Mouse (Mus musculus): ENCODE data around the gene Hipk1. TPM values are rescaled to one million over a fixed set of nuclear protein-coding genes. Genes with fewer than 3 reads are reported as not detected.
A peak's percentile ranks its signal among the peaks of the same experiment; 100 is the strongest.
"Not testable (repeated sequence)": the region's sequence is repeated elsewhere in the genome, so short reads cannot be mapped to it uniquely, and the experiment has no call there.

Hipk1 gene
- polyA plus RNA-seq, 1 experiment from 2014 or later: 12.3 TPM

DNA sequence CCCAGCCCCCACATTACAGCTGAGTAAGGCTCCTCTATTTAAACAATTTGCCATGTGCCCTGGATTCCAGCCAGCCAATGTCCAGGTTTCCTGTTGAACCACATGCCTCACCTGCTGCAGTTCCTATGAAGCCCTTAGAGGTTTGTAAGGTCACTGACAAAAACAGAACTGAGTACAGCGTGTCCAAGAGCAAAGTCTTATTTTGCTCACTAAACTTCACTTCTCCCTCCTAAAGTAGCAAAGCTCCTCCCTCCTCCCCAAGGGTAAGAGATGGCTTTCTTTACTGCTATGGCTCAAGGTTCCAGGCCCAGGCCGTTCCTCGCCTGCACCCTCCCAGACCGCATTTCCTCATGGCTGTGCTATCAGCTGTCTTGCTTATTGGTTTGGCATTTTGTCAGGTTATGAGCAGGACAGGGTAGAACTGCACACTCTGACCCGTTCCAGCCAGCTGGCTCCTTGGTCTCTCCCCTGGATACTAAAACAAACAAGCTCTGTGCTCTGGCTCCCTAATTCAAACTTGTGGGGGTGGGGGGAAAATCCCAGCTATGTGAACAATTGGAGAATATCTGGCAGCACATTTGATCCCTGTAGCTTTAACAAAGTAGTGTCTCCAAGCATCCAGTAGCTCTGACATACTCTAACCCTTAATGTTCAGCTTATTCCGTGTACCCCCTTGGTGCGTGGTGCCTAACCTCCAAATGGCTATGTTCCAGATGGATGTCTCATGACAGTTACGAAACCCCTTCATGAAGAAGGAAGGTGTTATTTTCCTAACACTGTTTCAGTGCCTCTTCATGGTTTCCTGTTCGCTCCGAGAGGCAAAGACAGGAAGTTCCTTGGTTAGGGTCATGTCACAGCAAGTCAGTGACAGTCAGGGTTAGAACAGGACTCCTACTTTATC, 10.5 kb upstream of the Hipk1 start:
- no peak overlapping the region for H3K4me3 ChIP-seq (ENCODE audit: low read length)
- no peak overlapping the region for H3K9ac ChIP-seq (ENCODE audit: low read length)
- peak; percentile 98 for ATAC-seq (ENCODE audit: low read depth)
- peak overlapping the region; percentile 65 for H3K27ac ChIP-seq (ENCODE audit: low read length)
- peaks cover 10% of the 10 kb centered on the region for H3K4me1 ChIP-seq (replicated peaks; ENCODE audit: control insufficient read depth, insufficient read depth, low read length)
- peaks cover 10% of the 10 kb centered on the region for H3K36me3 ChIP-seq (ENCODE audit: control insufficient read depth, insufficient read depth, low read length)
- peak overlapping the region; percentile 3 for H3K4me2 ChIP-seq (ENCODE audit: low read depth, low read length)
- 30% methylated on average over 10 of the region's 10 CpGs for WGBS
- H3K27me3 ChIP-seq (ENCODE audit: control insufficient read depth, insufficient read depth, low read depth, low read length): no peaks in the 10 kb centered on the region
- H3K9me3 ChIP-seq (ENCODE audit: control insufficient read depth, low read length): no peaks in the 10 kb centered on the region

DNA sequence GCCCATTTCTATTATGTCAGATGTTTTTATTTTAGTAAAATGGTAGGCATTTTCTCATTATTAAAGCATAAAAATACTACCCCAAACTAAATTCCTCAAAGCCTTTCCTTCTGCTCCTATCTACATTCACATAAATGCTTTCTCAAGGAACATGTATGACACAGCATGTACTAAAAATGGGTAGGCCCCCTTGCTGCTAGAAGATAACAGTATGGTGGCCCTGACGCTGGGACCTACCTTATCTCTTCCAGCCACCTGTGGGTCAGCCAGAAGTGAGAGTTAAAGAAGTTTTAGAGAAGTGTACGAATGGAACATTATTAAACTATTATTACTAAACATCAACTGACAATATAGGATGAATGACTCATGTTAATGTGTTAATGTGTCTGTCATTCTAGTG, 8.1 kb upstream of the Hipk1 start:
- H3K27ac ChIP-seq (ENCODE audit: low read length): no peak overlapping the region
- no peak for ATAC-seq (ENCODE audit: low read depth)
- WGBS: 62% methylated on average over 2 of the region's 2 CpGs
- no peaks in the 10 kb centered on the region; the same call in 1 of the 2 replicates for H3K27me3 ChIP-seq (ENCODE audit: control insufficient read depth, insufficient read depth, low read depth, low read length)
- H3K9ac ChIP-seq (ENCODE audit: low read length): no peak overlapping the region
- H3K36me3 ChIP-seq (ENCODE audit: control insufficient read depth, insufficient read depth, low read length): peaks cover 8% of the 10 kb centered on the region
- H3K9me3 ChIP-seq (ENCODE audit: control insufficient read depth, low read length): no peaks in the 10 kb centered on the region
- no peak overlapping the region for H3K4me2 ChIP-seq (ENCODE audit: low read depth, low read length)
- H3K4me1 ChIP-seq (replicated peaks; ENCODE audit: control insufficient read depth, insufficient read depth, low read length): peaks cover 10% of the 10 kb centered on the region
- H3K4me3 ChIP-seq (ENCODE audit: low read length): no peak overlapping the region

GRCm38 (mm10) chr3:103796389-103796788, 5.0 kb upstream of the Hipk1 start:
- Histone ChIP-seq H3K27ac (ENCODE audit: low read length) (no peak overlapping the region), H3K9me3 (ENCODE audit: control insufficient read depth, low read length) (no peaks in the 10 kb centered on the region), H3K36me3 (ENCODE audit: control insufficient read depth, insufficient read depth, low read length) (no peaks in the 10 kb centered on the region), H3K9ac (ENCODE audit: low read length) (no peak overlapping the region), H3K4me3 (ENCODE audit: low read length) (no peak overlapping the region), H3K4me2 (ENCODE audit: low read depth, low read length) (no peak overlapping the region), H3K4me1 (replicated peaks; ENCODE audit: control insufficient read depth, insufficient read depth, low read length) (peaks cover 1% of the 10 kb centered on the region), H3K27me3 (ENCODE audit: control insufficient read depth, insufficient read depth, low read depth, low read length) (no peaks in the 10 kb centered on the region; the same call in 1 of the 2 replicates)
- no peak for ATAC-seq (ENCODE audit: low read depth)
- WGBS: 53% methylated on average over 2 of the region's 2 CpGs

DNA sequence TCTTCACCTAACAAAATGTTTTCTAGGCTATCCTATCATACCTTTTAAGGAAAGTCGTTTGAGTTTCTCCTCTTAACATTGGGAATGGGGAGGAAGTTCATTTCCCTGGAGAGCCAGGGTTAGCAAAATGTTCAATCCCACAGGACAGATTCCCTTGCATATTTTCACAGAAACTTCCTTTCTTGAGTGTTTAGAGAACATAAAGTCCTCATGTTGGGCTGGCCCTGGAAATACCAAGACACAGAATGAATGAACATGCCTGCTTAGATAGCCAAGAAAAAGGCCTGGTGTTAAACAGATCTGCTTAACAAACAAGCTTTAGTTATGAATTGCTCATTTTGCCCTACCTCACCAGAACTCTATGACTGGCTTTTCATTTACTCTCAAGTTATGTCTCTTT, 1.2 kb upstream of the Hipk1 start:
- WGBS: 77% methylated on average over 1 of the region's 1 CpGs
- peaks cover 17% of the 10 kb centered on the region for H3K4me1 ChIP-seq (replicated peaks; ENCODE audit: control insufficient read depth, insufficient read depth, low read length)
- no peaks in the 10 kb centered on the region for H3K36me3 ChIP-seq (ENCODE audit: control insufficient read depth, insufficient read depth, low read length)
- no peak overlapping the region for H3K4me3 ChIP-seq (ENCODE audit: low read length)
- no peak overlapping the region for H3K4me2 ChIP-seq (ENCODE audit: low read depth, low read length)
- no peaks in the 10 kb centered on the region for H3K9me3 ChIP-seq (ENCODE audit: control insufficient read depth, low read length)
- no peak overlapping the region for H3K9ac ChIP-seq (ENCODE audit: low read length)
- ATAC-seq (ENCODE audit: low read depth): no peak
- H3K27me3 ChIP-seq (ENCODE audit: control insufficient read depth, insufficient read depth, low read depth, low read length): no peaks in the 10 kb centered on the region; the same call in 1 of the 2 replicates
- H3K27ac ChIP-seq (ENCODE audit: low read length): no peak overlapping the region

GRCm38 (mm10) chr3:103792111-103792406, 696 bp upstream of the Hipk1 start:
- H3K27ac ChIP-seq (ENCODE audit: low read length); H3K4me3 ChIP-seq (ENCODE audit: low read length); H3K9me3 ChIP-seq (ENCODE audit: control insufficient read depth, low read length); ATAC-seq (ENCODE audit: low read depth); H3K4me2 ChIP-seq (ENCODE audit: low read depth, low read length); H3K27me3 ChIP-seq (ENCODE audit: control insufficient read depth, insufficient read depth, low read depth, low read length); H3K9ac ChIP-seq (ENCODE audit: low read length); H3K36me3 ChIP-seq (ENCODE audit: control insufficient read depth, insufficient read depth, low read length): not testable (repeated sequence)
- H3K4me1 ChIP-seq (replicated peaks; ENCODE audit: control insufficient read depth, insufficient read depth, low read length): peaks cover 20% of the 10 kb centered on the region
- WGBS: 83% methylated on average over 5 of the region's 5 CpGs

DNA sequence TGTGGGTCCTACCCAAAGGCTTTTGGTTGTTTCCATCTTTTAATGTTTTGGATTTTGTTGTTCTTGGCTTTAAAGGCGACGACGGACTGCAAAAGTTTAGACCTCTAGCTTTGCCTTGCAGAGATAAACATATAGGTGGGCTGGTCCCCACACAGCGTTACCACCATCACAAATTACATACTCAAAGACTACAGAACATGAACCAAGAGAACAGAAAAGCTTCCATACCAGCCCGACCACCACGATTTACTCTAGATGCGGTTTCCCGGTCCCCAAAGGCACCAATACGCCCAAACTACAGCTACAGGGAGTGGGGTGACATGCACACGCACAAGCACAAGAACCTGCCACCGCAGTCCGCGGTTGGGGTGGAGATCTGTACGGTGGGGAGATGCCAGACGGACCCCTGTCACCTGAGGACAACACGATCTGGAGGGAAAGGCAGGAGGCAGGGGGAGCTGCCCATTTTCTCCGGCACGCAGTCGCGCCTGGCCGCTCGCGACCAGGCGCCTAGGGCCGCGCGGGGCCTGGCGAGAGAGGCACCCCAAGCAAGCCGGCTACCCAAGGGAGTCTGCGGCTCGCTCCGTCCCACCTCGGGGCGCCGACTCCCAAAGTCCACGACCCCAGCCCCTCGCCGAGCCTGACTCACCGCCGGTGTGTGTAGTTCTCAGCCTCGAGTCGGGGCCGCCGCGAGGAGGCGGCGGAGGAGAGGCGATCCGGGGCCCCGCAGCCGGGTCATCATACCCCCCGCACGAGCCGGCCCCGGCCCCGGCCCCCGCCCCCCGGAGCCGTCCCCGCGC, 817 bp downstream of the Hipk1 start:
- Histone ChIP-seq H3K27me3 (ENCODE audit: control insufficient read depth, insufficient read depth, low read depth, low read length) (no peaks in the 10 kb centered on the region), H3K9ac (ENCODE audit: low read length) (peak overlapping the region; percentile 91), H3K4me2 (ENCODE audit: low read depth, low read length) (peak overlapping the region; percentile 72), H3K9me3 (ENCODE audit: control insufficient read depth, low read length) (no peaks in the 10 kb centered on the region), H3K4me3 (ENCODE audit: low read length) (peak overlapping the region; percentile 94), H3K4me1 (replicated peaks; ENCODE audit: control insufficient read depth, insufficient read depth, low read length) (peaks cover 20% of the 10 kb centered on the region), H3K36me3 (ENCODE audit: control insufficient read depth, insufficient read depth, low read length) (no peaks in the 10 kb centered on the region), H3K27ac (ENCODE audit: low read length) (peak overlapping the region; percentile 74)
- ATAC-seq (ENCODE audit: low read depth): peak; percentile 74
- under 1% methylated on average over 28 of the region's 61 CpGs for WGBS

GRCm38 (mm10) chr3:103789891-103790345, 1.4 kb downstream of the Hipk1 start:
- no peaks in the 10 kb centered on the region for H3K36me3 ChIP-seq (ENCODE audit: control insufficient read depth, insufficient read depth, low read length)
- peak overlapping the region; percentile 74 for H3K27ac ChIP-seq (ENCODE audit: low read length)
- peak overlapping the region; percentile 72 for H3K4me2 ChIP-seq (ENCODE audit: low read depth, low read length)
- peaks cover 20% of the 10 kb centered on the region for H3K4me1 ChIP-seq (replicated peaks; ENCODE audit: control insufficient read depth, insufficient read depth, low read length)
- 1% methylated on average over 14 of the region's 14 CpGs for WGBS
- ATAC-seq (ENCODE audit: low read depth): peak; percentile 9; the same call in 1 of the 2 replicates
- no peaks in the 10 kb centered on the region for H3K27me3 ChIP-seq (ENCODE audit: control insufficient read depth, insufficient read depth, low read depth, low read length)
- peak overlapping the region; percentile 91 for H3K9ac ChIP-seq (ENCODE audit: low read length)
- H3K4me3 ChIP-seq (ENCODE audit: low read length): peak overlapping the region; percentile 94
- H3K9me3 ChIP-seq (ENCODE audit: control insufficient read depth, low read length): no peaks in the 10 kb centered on the region

DNA sequence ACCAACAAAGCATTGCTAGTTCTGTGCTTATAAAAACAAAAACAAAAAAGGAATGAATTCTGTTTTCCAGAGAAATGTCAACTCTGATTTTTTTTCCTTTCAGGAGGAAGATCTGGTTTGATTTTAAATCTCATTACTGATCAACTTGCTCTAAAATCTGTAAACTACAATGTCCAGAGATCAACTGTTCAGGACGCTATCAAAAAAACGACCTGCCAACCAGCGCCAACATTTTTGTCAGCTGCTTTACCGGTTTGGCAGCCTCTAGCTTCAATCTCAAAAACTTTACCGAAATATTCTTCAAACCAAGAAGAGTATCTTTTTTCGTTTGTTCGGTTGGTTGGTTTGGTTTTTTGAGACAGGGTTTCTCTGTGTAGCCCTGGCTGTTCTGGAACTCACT, 2.3 kb downstream of the Hipk1 start:
- H3K27ac ChIP-seq (ENCODE audit: low read length): no peak overlapping the region
- peaks cover 20% of the 10 kb centered on the region for H3K4me1 ChIP-seq (replicated peaks; ENCODE audit: control insufficient read depth, insufficient read depth, low read length)
- H3K36me3 ChIP-seq (ENCODE audit: control insufficient read depth, insufficient read depth, low read length): no peaks in the 10 kb centered on the region
- H3K27me3 ChIP-seq (ENCODE audit: control insufficient read depth, insufficient read depth, low read depth, low read length): no peaks in the 10 kb centered on the region
- peak overlapping the region; percentile 94 for H3K4me3 ChIP-seq (ENCODE audit: low read length)
- H3K9me3 ChIP-seq (ENCODE audit: control insufficient read depth, low read length): no peaks in the 10 kb centered on the region
- ATAC-seq (ENCODE audit: low read depth): no peak
- no peak overlapping the region for H3K9ac ChIP-seq (ENCODE audit: low read length)
- H3K4me2 ChIP-seq (ENCODE audit: low read depth, low read length): peak overlapping the region; percentile 72
- 57% methylated on average over 7 of the region's 7 CpGs for WGBS

- no peak overlapping the region for H3K27ac ChIP-seq (ENCODE audit: low read length)
- WGBS: 60% methylated on average over 7 of the region's 7 CpGs
- peaks cover 20% of the 10 kb centered on the region for H3K4me1 ChIP-seq (replicated peaks; ENCODE audit: control insufficient read depth, insufficient read depth, low read length)
- no peak overlapping the region for H3K4me3 ChIP-seq (ENCODE audit: low read length)
- ATAC-seq (ENCODE audit: low read depth): no peak
- H3K36me3 ChIP-seq (ENCODE audit: control insufficient read depth, insufficient read depth, low read length): no peaks in the 10 kb centered on the region
- H3K9ac ChIP-seq (ENCODE audit: low read length): no peak overlapping the region
- no peaks in the 10 kb centered on the region for H3K27me3 ChIP-seq (ENCODE audit: control insufficient read depth, insufficient read depth, low read depth, low read length)
- H3K4me2 ChIP-seq (ENCODE audit: low read depth, low read length): no peak overlapping the region
- H3K9me3 ChIP-seq (ENCODE audit: control insufficient read depth, low read length): no peaks in the 10 kb centered on the region
These were observed 4.1 kb downstream of the Hipk1 start for GRCm38 (mm10) chr3:103787225-103787624.

All from lung, embryonic 16.5 days (tissue).